Mouse (Mus musculus) gastrocnemius, adult 2 months (tissue): ENCODE measurements around the gene Cmbl. TPM values are rescaled to one million over a fixed set of nuclear protein-coding genes. Genes with fewer than 3 reads are reported as not detected.

Experiments used
- DNase-seq: peaks from one replicate; pipeline ENCODE4 v3.0.0; 2022
- H3K27ac ChIP-seq: fragments of 200-600 bp; 2 replicates; pipeline ENCODE4 v1.8.1; 2022; ENCODE audit warnings: mild to moderate bottlenecking
- H3K4me3 ChIP-seq: fragments of 200-600 bp; 2 replicates; pipeline ENCODE4 v1.8.1; 2022; ENCODE audit warnings: mild to moderate bottlenecking, moderate library complexity
- CTCF ChIP-seq: fragments of 200-600 bp; IDR thresholded peaks from 2 replicates; pipeline ENCODE4 v1.8.1; 2022; ENCODE audit warnings: antibody characterized with exemption, mild to moderate bottlenecking, moderate library complexity
- intact Hi-C: fragments of 180-260 bp; cut with DNase I; formaldehyde crosslinking; loops from one replicate; pipeline ENCODE4 v1.15.1; 2025
- long read RNA-seq, 2 experiments: library from polyadenylated mRNA; stranded (forward); transcript quantifications; one replicate each; pipeline ENCODE4 v2.0.0; 2021
- total RNA-seq, 2 experiments: library from RNA; stranded (reverse); gene quantifications; 2 replicates each; pipeline ENCODE4 v1.2.3; 2021

The Cmbl gene
- total RNA-seq, result 10 to 100 TPM; 30.4 to 58.0 TPM
- long read RNA-seq, experiment 1, transcript Cmbl-201 (6 exons, 1,155 nt), result major isoform, 19 of 25 reads
- long read RNA-seq, experiment 1, partial matches to known transcripts, result 2 of 25 reads
- long read RNA-seq, experiment 1, other reads (novel, unspliced or antisense), result 4 of 25 reads
- long read RNA-seq, experiment 2, transcript Cmbl-201 (6 exons, 1,155 nt), result major isoform, 37 of 40 reads
- long read RNA-seq, experiment 2, partial matches to known transcripts, result 1 of 40 reads
- long read RNA-seq, experiment 2, other reads (novel, unspliced or antisense), result 2 of 40 reads

DNA sequence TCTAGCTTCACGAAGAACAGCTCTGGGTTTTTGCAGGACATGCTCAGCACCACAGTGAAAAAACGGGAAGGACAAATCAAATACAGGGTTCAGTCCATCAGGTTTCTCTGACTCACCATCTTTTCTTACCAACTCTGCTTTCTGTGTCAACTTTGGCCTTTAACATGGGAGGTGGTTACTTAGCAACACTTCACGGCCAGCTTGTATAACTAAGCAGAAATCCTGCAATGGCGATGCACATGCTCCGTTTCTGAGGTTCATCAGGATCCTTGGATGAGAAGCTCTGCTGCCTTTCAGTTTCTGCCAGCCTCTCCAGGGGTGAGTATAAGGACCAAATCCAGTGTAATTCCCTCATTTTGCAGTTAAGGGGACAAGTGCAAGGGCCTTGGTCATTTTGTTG, at the start of gene Cmbl:
Gene Cmbl, plus strand, starts transcription at position 206 of the 400 bp plus-strand sequence.
- Histone ChIP-seq H3K27ac (peak within 1 kb of the TSS; percentile 56; the same call in 1 of the 2 replicates), H3K4me3 (no peak within 1 kb of the TSS)
- no peak for TF ChIP-seq CTCF
- intact Hi-C loops, result loop anchor here (5.0 kb wide), 1 partner anchor 33 kb away; the partner anchor contains the start of gene March6
- no peak for DNase-seq

DNA sequence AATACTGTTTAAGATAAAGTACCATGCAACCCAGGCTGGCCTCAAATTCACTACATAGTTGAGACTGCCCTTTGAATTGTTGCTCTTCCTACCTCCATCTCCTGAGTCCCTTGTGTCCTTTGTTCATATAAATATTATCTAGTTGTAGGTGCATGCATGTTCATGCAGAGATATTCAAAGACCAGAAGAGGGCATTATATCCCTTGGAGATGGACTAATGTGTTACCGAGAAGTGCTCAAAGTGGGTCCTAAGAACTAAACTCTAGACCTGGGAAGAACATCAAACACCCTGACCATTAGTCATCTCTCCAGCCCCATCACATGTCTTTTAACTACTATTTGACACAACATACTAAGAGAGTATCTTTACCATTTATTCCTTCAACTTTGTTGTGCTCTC, 48.0 kb upstream of the Cmbl start:
- intact Hi-C loops, result loop anchor here (1.0 kb wide), 1 partner anchor 69 kb away; no protein-coding TSS in a partner anchor
- DNase-seq, result no peak
- Histone ChIP-seq H3K4me3 (no peak overlapping the region), H3K27ac (no peak overlapping the region)
- TF ChIP-seq CTCF, result peak; percentile 57

DNA sequence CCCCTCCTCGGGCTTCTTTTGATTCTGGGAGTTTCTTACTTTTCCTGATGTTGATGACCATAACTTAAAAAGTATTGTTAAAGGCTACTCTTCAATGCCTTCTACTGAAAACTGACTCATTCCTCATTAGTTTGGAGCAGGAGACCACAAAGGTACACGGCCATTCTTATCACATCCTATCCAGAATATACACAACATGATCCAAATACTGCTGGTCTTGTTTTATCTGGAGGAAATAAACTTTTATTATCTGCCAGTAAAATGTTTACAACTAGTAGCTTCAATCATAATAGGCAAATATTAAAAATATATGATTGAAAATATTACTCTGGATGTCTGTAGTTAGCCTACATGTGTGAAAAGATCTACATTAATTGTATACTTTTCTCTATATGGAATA, 46.8 kb upstream of the Cmbl start:
- no peak for DNase-seq
- Histone ChIP-seq H3K27ac (no peak overlapping the region), H3K4me3 (no peak overlapping the region)
- intact Hi-C loops, result no loop called here
- TF ChIP-seq CTCF, result no peak

DNA sequence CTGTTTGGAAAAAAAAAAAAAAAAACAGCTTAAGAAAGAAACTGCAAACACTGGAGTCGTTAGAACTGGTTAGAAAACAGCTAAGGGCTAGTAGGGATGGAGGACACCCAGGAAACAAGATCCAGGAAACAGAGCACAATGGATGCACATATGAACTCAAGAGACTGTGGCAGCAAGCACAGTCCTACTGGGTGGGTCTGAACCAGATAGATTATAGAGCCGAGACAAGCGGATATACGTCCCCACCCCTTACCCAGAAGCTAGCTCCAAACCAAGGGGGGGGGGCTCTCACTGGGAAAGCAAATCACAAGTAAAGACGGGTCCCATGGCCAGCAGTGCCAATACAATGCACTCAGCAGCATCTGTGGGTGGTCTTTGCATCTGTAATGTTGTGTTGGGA, 46.2 kb upstream of the Cmbl start:
- Histone ChIP-seq H3K27ac (no peak overlapping the region), H3K4me3 (no peak overlapping the region)
- no peak for TF ChIP-seq CTCF
- DNase-seq, result no peak
- intact Hi-C loops, result no loop called here

DNA sequence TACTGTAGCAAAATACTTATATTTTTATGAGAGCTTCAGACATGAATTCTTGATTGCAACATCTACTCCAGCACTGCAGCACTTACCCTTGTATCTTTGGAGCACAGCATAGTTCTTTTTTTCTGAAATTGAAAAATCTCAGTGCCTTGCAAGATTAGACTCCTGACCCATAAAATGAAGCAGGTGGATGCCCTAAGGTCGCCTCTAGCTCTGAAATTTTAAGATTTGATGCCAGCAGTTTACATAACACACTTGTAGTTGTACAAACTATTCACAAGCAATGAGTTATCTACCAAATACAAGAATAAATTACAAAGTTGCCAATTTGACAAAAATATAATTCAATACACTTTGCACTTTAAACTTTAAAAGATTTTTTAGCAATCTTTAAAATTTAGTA, 38.7 kb upstream of the Cmbl start:
- intact Hi-C loops, result no loop called here
- Histone ChIP-seq H3K27ac (no peak overlapping the region), H3K4me3 (no peak overlapping the region)
- DNase-seq, result no peak
- TF ChIP-seq CTCF, result no peak

DNA sequence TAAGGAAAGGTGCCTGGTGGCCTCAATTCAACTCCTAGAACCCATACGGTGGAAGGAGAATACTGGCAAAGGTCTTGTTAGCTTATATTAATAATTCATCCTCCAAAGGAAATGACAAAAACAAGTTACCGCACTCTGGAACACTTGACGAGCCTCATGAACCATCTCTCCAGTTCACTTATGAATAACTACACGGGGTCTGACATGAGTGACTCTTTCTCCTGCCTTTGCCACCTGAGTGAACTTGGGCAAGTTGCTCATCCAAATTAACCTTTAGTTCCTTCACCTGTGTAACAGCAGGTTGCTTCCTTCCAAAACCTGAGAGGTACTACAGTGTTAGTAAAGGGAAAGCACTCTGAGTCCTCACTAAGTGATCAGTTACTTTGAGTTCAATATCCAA, 36.7 kb upstream of the Cmbl start:
- H3K27ac ChIP-seq, result no peak overlapping the region
- no peak overlapping the region for H3K4me3 ChIP-seq
- DNase-seq, result no peak
- no peak for TF ChIP-seq CTCF
- intact Hi-C loops, result no loop called here

DNA sequence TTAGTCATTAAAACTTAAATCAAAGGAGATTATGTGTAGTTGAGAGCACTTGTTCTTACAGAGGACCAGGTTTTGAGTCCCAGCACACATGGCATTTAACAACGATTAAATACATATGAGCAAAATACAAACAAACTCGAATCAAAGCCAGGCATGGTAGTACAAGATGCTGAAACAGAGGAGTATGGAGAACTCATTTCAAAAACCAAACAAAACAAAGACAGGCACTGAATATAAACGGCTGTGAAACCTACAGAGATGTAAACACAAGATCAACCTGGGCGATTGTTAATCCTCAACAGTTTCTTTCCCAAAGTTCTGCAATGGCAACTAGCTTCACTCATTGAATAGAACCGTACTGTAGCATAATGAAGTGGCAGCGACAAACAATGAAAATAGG, 36.1 kb upstream of the Cmbl start:
- intact Hi-C loops, result no loop called here
- no peak for TF ChIP-seq CTCF
- H3K27ac ChIP-seq, result peak overlapping the region; percentile 98
- peak overlapping the region; percentile 98 for H3K4me3 ChIP-seq
- DNase-seq, result no peak

DNA sequence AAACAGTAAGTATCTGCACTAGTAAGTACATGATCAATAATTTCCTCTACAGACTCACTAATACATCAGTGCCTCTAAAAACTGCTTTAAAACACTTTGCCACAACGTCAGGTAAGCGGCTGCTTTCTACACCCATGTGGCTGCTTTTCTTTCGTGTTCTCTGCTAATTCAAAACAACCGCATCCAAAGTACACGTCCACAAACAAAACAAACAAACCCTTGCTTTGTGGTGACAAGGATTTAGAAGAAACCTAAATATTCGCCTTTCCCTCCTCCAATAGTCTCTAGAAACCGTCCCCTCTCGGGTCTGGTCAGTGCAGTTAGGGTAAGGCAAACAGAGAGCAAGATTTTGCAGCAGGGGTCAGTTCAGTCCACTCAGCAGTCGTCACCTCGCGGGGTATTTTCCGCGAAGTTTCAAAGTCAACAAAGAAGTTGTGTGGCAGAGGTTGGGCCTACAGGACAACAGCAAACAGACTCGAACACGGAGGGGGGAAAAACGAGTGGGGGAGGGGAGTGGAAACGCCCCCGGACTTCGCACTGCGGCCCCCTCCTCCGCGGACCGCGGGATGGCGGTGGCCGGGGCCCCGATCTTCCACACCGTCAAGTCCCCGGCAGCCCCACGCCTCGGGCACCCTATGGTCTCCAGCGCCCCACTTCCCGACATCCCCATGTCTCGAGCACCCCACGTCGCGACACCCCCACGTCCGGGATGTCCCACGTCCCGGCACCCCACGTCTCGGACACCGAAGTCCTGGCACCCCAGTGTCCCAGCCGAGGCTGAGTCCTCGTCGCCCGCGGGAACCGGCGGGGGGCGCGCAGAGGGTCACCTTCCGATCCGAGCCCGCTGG, 35.2 kb upstream of the Cmbl start:
- TF ChIP-seq CTCF, result no peak
- peak overlapping the region; percentile 98 for H3K27ac ChIP-seq
- H3K4me3 ChIP-seq, result peak overlapping the region; percentile 98
- intact Hi-C loops, result loop anchor here (5.0 kb wide), 2 partner anchors 37 to 57 kb away; partner anchors contain the start of gene Cmbl
- peak; percentile 60 for DNase-seq

DNA sequence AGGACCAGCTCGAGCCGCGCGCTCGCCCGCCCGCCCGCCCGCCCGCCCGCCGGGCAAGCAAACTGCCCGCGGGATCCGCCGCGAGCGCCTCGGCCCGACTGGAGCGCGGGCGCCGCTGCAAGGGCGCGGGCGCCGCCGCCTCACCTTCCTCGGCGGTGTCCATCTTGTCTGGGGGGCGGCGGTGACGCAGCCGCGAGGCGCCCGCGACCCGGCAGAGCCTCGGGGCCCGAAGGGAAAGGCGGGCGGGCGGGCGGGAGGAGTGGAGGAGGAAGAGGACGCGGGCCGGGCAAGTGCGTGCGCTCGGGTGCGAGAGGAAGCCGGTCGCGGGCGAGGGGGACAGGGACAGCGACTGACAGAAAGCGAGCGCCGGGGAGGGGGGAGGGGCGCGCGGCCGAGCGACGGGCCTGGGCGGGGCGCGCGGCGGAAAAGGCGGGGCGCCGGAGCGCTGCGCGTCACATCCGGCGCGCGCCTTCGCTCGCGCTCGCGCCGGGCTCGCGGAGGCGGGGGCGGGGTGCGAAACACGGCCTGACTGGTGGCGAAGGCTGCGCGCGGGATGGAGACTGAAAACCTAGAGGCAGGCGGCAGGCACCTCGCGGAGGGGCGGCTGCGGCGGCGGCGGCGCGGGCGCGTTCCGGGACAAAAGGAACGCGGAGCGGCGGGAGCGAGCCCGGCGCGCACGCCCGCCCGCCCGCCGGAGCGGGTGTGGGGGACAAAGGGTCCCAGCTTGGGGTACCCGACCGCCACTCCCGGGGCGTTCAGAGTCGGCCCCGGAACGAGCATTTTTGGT, 34.3 kb upstream of the Cmbl start, which contains the start of gene March6:
Gene March6, minus strand, starts transcription at position 395 of the 787 bp plus-strand sequence.
- peak; percentile 94 for DNase-seq
- H3K4me3 ChIP-seq, result peak within 1 kb of the TSS; percentile 98
- no peak for TF ChIP-seq CTCF
- intact Hi-C loops, result loop anchor here (5.0 kb wide), 2 partner anchors 36 to 56 kb away; partner anchors contain the start of gene Cmbl
- peak within 1 kb of the TSS; percentile 98 for H3K27ac ChIP-seq

DNA sequence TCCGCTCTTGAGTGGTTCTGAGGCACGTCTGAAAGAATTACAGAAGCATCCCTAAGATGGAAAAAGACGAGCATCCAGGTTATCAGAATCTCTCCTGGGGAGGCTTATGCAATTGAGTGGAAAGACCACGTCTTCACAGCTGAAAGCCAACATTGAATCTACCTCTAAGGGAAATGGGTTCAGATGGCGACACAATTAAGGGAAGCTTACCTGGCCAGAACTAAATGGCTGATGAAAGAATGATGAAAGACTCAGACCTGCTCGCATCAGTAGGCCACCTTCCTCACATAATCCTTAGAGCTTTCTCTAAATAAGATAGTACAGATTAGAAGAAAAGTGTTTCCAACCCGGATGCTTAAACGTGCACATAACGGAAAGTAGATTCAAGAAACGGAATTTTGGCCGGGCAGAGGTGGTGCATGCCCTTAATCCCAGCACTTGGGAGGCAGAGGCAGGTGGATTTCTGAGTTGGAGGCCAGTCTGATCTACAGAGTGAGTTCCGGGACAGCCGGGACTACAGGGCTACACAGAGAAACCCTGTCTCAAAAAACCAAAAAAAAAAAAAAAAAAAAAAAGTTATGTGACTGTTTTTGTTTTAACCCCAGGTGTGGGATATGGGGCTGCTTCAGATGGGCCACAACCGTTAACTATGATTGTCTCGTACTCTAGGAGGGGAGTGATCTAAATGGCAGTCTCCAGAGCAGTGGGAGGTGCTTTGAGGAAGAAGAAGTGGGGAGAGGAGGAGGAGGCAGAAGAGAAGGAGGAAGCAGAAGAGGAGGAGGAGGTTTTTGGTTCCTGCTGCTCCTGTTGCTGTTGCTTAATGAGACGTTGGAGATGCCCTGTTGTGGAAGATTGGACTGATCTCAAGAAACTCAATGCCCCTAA, 33.5 kb upstream of the Cmbl start:
- Histone ChIP-seq H3K27ac (peak overlapping the region; percentile 98), H3K4me3 (peak overlapping the region; percentile 98)
- TF ChIP-seq CTCF, result no peak
- intact Hi-C loops, result loop anchor here (5.0 kb wide), 2 partner anchors 36 to 56 kb away; partner anchors contain the start of gene Cmbl
- no peak for DNase-seq

DNA sequence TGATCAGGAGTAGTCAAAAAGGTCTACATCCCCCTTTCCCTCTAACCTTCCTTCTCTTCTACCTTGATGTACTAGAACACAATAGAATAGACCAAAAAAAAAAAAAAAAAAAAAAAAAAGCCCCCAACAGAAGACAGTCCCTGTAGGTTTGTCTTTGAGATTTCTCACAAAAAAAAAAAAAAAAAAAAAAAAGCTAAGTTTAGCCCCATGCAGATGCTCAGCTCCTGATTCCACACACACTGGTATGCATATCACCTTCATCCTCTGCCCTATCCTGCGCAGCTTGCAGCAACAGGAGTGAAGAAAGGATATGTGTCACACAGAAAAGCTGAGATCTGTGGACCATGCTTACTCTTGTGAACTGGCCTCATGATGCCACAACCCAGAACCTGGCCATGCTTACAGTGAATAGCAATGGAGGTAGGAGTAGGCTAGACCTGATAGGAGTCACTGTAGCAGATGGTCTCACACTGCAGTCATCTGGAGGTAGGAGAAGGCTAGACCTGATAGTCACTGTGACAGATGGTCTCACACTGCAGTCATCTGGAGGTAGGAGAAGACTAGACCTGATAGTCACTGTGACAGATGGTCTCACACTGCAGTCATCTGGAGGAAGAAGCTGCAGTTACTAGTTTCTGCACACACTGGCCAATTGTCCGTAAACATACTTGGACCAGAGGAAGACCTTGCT, 32.7 kb upstream of the Cmbl start:
- no peak for DNase-seq
- intact Hi-C loops, result loop anchor here (5.0 kb wide), 2 partner anchors 35 to 55 kb away; partner anchors contain the start of gene Cmbl
- no peak for TF ChIP-seq CTCF
- Histone ChIP-seq H3K4me3 (no peak overlapping the region), H3K27ac (no peak overlapping the region)
